Mouse (Mus musculus) hindbrain, postnatal 0 days (tissue): Measurements from ENCODE around the gene Itgal. TPM values are rescaled to one million over a fixed set of nuclear protein-coding genes. Genes with fewer than 3 reads are reported as not detected.
"Not testable (repeated sequence)": the region's sequence is repeated elsewhere in the genome, so short reads cannot be mapped to it uniquely, and the experiment has no call there.

ENCODE experiments used
- ATAC-seq: fragments of 200-750 bp; cut with Nextera tagmentation; 2 replicates; pipeline ENCODE4 v1.8.0; 2017; ENCODE audit warnings: mild to moderate bottlenecking, moderate TSS enrichment, moderate library complexity
- DNase-seq: peaks from one replicate; pipeline ENCODE4 v3.0.0-alpha.2; 2015; ENCODE audit warnings: low spot score
- H3K27ac ChIP-seq: fragments of 300-500 bp; sonication (generic); 2 replicates; pipeline ENCODE4 v1.5.1; 2014; ENCODE audit warnings: mild to moderate bottlenecking
- H3K27me3 ChIP-seq: fragments of 300-500 bp; sonication (generic); 2 replicates; pipeline ENCODE4 v1.6.1; 2014; ENCODE audit warnings: low read length, mixed read lengths; ENCODE audit not compliant: insufficient read depth
- H3K36me3 ChIP-seq: fragments of 300-500 bp; sonication (generic); 2 replicates; pipeline ENCODE4 v1.6.1; 2014; ENCODE audit warnings: low read length, mixed read lengths; ENCODE audit not compliant: insufficient read depth
- H3K4me1 ChIP-seq: fragments of 300-500 bp; sonication (generic); 2 replicates; pipeline ENCODE4 v1.6.1; 2014; ENCODE audit warnings: antibody characterized with exemption, low read length, mixed read lengths; ENCODE audit not compliant: insufficient read depth
- H3K4me2 ChIP-seq: fragments of 300-500 bp; sonication (generic); 2 replicates; pipeline ENCODE4 v1.6.1; 2014; ENCODE audit warnings: low read depth, mild to moderate bottlenecking, low read length, moderate library complexity, mixed read lengths
- H3K4me3 ChIP-seq: fragments of 300-500 bp; sonication (generic); 2 replicates; pipeline ENCODE4 v1.5.1; 2014; ENCODE audit warnings: low read length
- H3K9ac ChIP-seq: fragments of 300-500 bp; sonication (generic); replicated peaks from 2 replicates; pipeline ENCODE4 v1.6.1; 2014; ENCODE audit warnings: mild to moderate bottlenecking, low read length, moderate library complexity, mixed read lengths
- H3K9me3 ChIP-seq: fragments of 300-500 bp; sonication (generic); 2 replicates; pipeline ENCODE4 v1.6.1; 2016; ENCODE audit warnings: low read length, mixed read lengths
- CTCF ChIP-seq: IDR thresholded peaks from 2 replicates; pipeline ENCODE4 v1.5.1; 2016; ENCODE audit warnings: antibody characterized with exemption, control low read depth, low read depth
- WGBS: fragments of 180-500 bp; shearing (Covaris S2); extraction: QIAGEN DNeasy Blood & Tissue Kit; methylation state at CpG from one replicate; pipeline ENCODE4 v1.1.7; 2014; 5-methylcytosine and 5-hydroxymethylcytosine counted together
- polyA plus RNA-seq: library from polyadenylated mRNA; unstranded; fragments of >200 nt; fragmentation: Nextera tagmentation; extraction: Ambion mirVana; gene quantifications from 2 replicates; pipeline ENCODE4 v1.2.1, GENCODE M21; 2015
- total RNA-seq: library from RNA; depleted of rRNA; stranded (reverse); fragments of >200 nt; gene quantifications from 2 replicates; pipeline ENCODE4 v1.2.3, GENCODE M21; 2014; rRNA removed

Itgal gene
- 0.11 TPM in 1 of 2 replicates, not detected in the other for total RNA-seq
- polyA plus RNA-seq, result 0.10 and 0.26 TPM in 2 replicates

GRCm38 (mm10) chr7:127296098-127296497 is at the start of gene Itgal:
Itgal (plus strand) TSS chr7:127296260.
- H3K27me3 ChIP-seq, result no peaks in the 10 kb centered on the region
- no peak for TF ChIP-seq CTCF
- DNase-seq (no peak), ATAC-seq (no peak)
- H3K9ac ChIP-seq, result no peak within 1 kb of the TSS
- no peaks in the 10 kb centered on the region for H3K9me3 ChIP-seq
- H3K27ac ChIP-seq, result no peak within 1 kb of the TSS
- H3K36me3 ChIP-seq, result no peaks in the 10 kb centered on the region
- WGBS, result 85% methylated on average over 11 of the region's 11 CpGs
- no peaks in the 10 kb centered on the region for H3K4me1 ChIP-seq
- H3K4me3 ChIP-seq, result no peak within 1 kb of the TSS
- H3K4me2 ChIP-seq, result no peak within 1 kb of the TSS

- not testable (repeated sequence) for H3K36me3 ChIP-seq, H3K27me3 ChIP-seq, H3K9me3 ChIP-seq, H3K9ac ChIP-seq, DNase-seq, H3K4me1 ChIP-seq, H3K4me3 ChIP-seq, H3K27ac ChIP-seq, H3K4me2 ChIP-seq, ATAC-seq
- WGBS, result 93% methylated on average over 8 of the region's 8 CpGs
Measured at GRCm38 (mm10) chr7:127250511-127250910, 45.5 kb upstream of the Itgal start.

- Histone ChIP-seq H3K9ac (no peak overlapping the region), H3K27ac (0 out of 2 replicates have a peak overlapping the region, but pooled peaks have one; percentile 97), H3K4me3 (no peak overlapping the region), H3K27me3 (no peaks in the 10 kb centered on the region), H3K4me2 (no peak overlapping the region), H3K36me3 (peaks cover 5% of the 10 kb centered on the region; the same call in 1 of the 2 replicates), H3K9me3 (no peaks in the 10 kb centered on the region), H3K4me1 (no peaks in the 10 kb centered on the region)
- 83% methylated on average over 2 of the region's 2 CpGs for WGBS
- ATAC-seq (no peak), DNase-seq (peak; percentile 49)
- peak; percentile 63 for TF ChIP-seq CTCF
Measured at GRCm38 (mm10) chr7:127252414-127252813, 43.6 kb upstream of the Itgal start.

GRCm38 (mm10) chr7:127253341-127253740 is 42.7 kb upstream of the Itgal start:
- Histone ChIP-seq H3K4me2 (peak overlapping the region; percentile 75), H3K4me1 (no peaks in the 10 kb centered on the region), H3K27ac (peak overlapping the region; percentile 97), H3K9me3 (no peaks in the 10 kb centered on the region), H3K9ac (peak overlapping the region; percentile 68), H3K27me3 (no peaks in the 10 kb centered on the region), H3K4me3 (peak overlapping the region; percentile 55), H3K36me3 (0 out of 2 replicates have a peak, but pooled peaks cover 4% of the 10 kb centered on the region)
- DNase-seq (no peak), ATAC-seq (no peak)
- 75% methylated on average over 6 of the region's 6 CpGs for WGBS
- TF ChIP-seq CTCF, result no peak

- Histone ChIP-seq H3K9ac (peak overlapping the region; percentile 68), H3K9me3 (no peaks in the 10 kb centered on the region), H3K36me3 (0 out of 2 replicates have a peak, but pooled peaks cover 4% of the 10 kb centered on the region), H3K27me3 (no peaks in the 10 kb centered on the region), H3K4me3 (peak overlapping the region; percentile 55), H3K4me2 (peak overlapping the region; percentile 75), H3K4me1 (no peaks in the 10 kb centered on the region), H3K27ac (peak overlapping the region; percentile 97)
- no peak for TF ChIP-seq CTCF
- peak; percentile 100 for DNase-seq
- peak; percentile 95 for ATAC-seq
- WGBS, result under 1% methylated on average over 136 of the region's 136 CpGs
Measured at GRCm38 (mm10) chr7:127253821-127254769, 42.0 kb upstream of the Itgal start.

- TF ChIP-seq CTCF, result no peak
- DNase-seq (no peak), ATAC-seq (no peak)
- Histone ChIP-seq H3K27me3 (no peaks in the 10 kb centered on the region), H3K9ac (peak overlapping the region; percentile 68), H3K4me2 (peak overlapping the region; percentile 75), H3K36me3 (0 out of 2 replicates have a peak, but pooled peaks cover 1% of the 10 kb centered on the region), H3K4me1 (no peaks in the 10 kb centered on the region), H3K4me3 (peak overlapping the region; percentile 55), H3K27ac (peak overlapping the region; percentile 97), H3K9me3 (no peaks in the 10 kb centered on the region)
- WGBS, result 33% methylated on average over 4 of the region's 4 CpGs
Measured at GRCm38 (mm10) chr7:127255008-127255407, 41.1 kb upstream of the Itgal start.
